In genomic region chr16:36561386-36562338, GRCm38 (mm10) we compare ENCODE assay signal across 8 mouse cellular contexts. TPM values are rescaled to one million over a fixed set of nuclear protein-coding genes. Genes with fewer than 3 reads are reported as not detected.
A peak's percentile ranks its signal among the peaks of the same experiment; 100 is the strongest.
DNase-seq lines count a peak whose midpoint lies in the region; ATAC-seq and TF ChIP-seq lines count a peak whose summit lies in the region.

Gene Casr (minus strand): TSS chr16:36562141.

- peaks cover 3 to 7% of the 10 kb centered on the region in 2 experiments; a peak in 3 of 4 replicates for H3K4me1 ChIP-seq in ES-E14 (ENCODE audit: control insufficient read depth in 2 of 2, insufficient read depth in 2 of 2, low read length in 2 of 2, poor library complexity in 1 of 2)
- H3K4me1 ChIP-seq in hindbrain, embryonic 12.5 days: peaks cover 12% of the 10 kb centered on the region
- H3K4me1 ChIP-seq in midbrain, embryonic 11.5 days (ENCODE audit: control insufficient read depth, insufficient read depth, low read length): peaks cover 4% of the 10 kb centered on the region; the same call in 1 of the 2 replicates

- peaks cover 16% of the 10 kb centered on the region for H3K27me3 ChIP-seq in hindbrain, embryonic 12.5 days
- peaks cover 10% of the 10 kb centered on the region; the same call in 1 of the 2 replicates for H3K27me3 ChIP-seq in midbrain, embryonic 11.5 days (ENCODE audit: control insufficient read depth, insufficient read depth, low read length)

- no peak for ATAC-seq in hindbrain, embryonic 12.5 days (ENCODE audit: low FRiP score)
- peak; percentile 57 for ATAC-seq in midbrain, embryonic 11.5 days (ENCODE audit: low FRiP score)

- H3K27ac ChIP-seq in ES-E14 (ENCODE audit: insufficient read depth, low read depth, low read length, poor library complexity, severe bottlenecking): no peak within 1 kb of the TSS
- H3K27ac ChIP-seq in hindbrain, embryonic 12.5 days: no peak within 1 kb of the TSS
- no peak within 1 kb of the TSS for H3K27ac ChIP-seq in midbrain, embryonic 11.5 days (ENCODE audit: low read depth, low read length)

- H3K36me3 ChIP-seq in ES-E14 (ENCODE audit: control insufficient read depth, insufficient read depth, low read length, poor library complexity, severe bottlenecking): no peaks in the 10 kb centered on the region
- no peaks in the 10 kb centered on the region for H3K36me3 ChIP-seq in hindbrain, embryonic 12.5 days
- no peaks in the 10 kb centered on the region for H3K36me3 ChIP-seq in midbrain, embryonic 11.5 days (ENCODE audit: control insufficient read depth, insufficient read depth, low read length)

- peak within 1 kb of the TSS; percentile 45 to 63 for H3K4me3 ChIP-seq in ES-E14 (ENCODE audit: insufficient read depth in 1 of 2, low read depth in 1 of 2, low read length in 2 of 2, poor library complexity in 1 of 2, severe bottlenecking in 1 of 2)
- peak within 1 kb of the TSS; percentile 41 for H3K4me3 ChIP-seq in hindbrain, embryonic 12.5 days
- H3K4me3 ChIP-seq in midbrain, embryonic 11.5 days (ENCODE audit: low read depth, low read length): peak within 1 kb of the TSS; percentile 40

- DNase-seq in cerebellum, postnatal 14 days: peak; percentile 6 to 17
- DNase-seq in cerebellum, adult 11-12 months: no peak
- DNase-seq in ES-E14 (ENCODE audit: low read depth, low spot score): no peak
- peak; percentile 92 for DNase-seq in midbrain, embryonic 11.5 days (ENCODE audit: low spot score, missing footprints)
- no peak for DNase-seq in adrenal gland, postnatal 10 days
- DNase-seq in urinary bladder, postnatal 10 days (ENCODE audit: low spot score): no peak
- DNase-seq in urinary bladder, postnatal 4 days (ENCODE audit: low spot score in 2 of 2): no peak

- peak within 1 kb of the TSS; percentile 86 for H3K4me2 ChIP-seq in hindbrain, embryonic 12.5 days (replicated peaks)
- peak within 1 kb of the TSS; percentile 92 for H3K4me2 ChIP-seq in midbrain, embryonic 11.5 days

- no peaks in the 10 kb centered on the region for H3K9me3 ChIP-seq in ES-E14 (ENCODE audit: control insufficient read depth, insufficient read depth, low read depth, low read length)
- H3K9me3 ChIP-seq in hindbrain, embryonic 12.5 days (replicated peaks): no peaks in the 10 kb centered on the region
- H3K9me3 ChIP-seq in midbrain, embryonic 11.5 days (ENCODE audit: control insufficient read depth, low read length): no peaks in the 10 kb centered on the region

- peak within 1 kb of the TSS; percentile 16; the same call in 1 of the 2 replicates for H3K9ac ChIP-seq in ES-E14 (ENCODE audit: insufficient read depth, low read depth, low read length, poor library complexity, severe bottlenecking)
- peak within 1 kb of the TSS; percentile 25; the same call in 1 of the 2 replicates for H3K9ac ChIP-seq in hindbrain, embryonic 12.5 days
- peak within 1 kb of the TSS; percentile 46 for H3K9ac ChIP-seq in midbrain, embryonic 11.5 days (ENCODE audit: low read length)

- in situ Hi-C loops in ES-E14 (cut with MboI; ENCODE audit: low sequenced_read_pairs in 2 of 2, unreplicated experiment in 2 of 2): no loop called here

- WGBS in hindbrain, embryonic 12.5 days: 2% methylated on average over 36 of the region's 36 CpGs
- WGBS in midbrain, embryonic 11.5 days: 2% methylated on average over 36 of the region's 36 CpGs

TF ChIP-seq in ES-E14, 5 proteins besides CTCF, POLR2A, EP300 and RAD21:
- no peak for TF ChIP-seq ZC3H11A (IDR thresholded peaks at IDR 0.05; ENCODE audit: borderline replicate concordance, low read depth, low read length)
- TF ChIP-seq CHD2 (IDR thresholded peaks at IDR 0.05; ENCODE audit: low read depth, low read length): no peak
- no peak for TF ChIP-seq ZNF384 (IDR thresholded peaks at IDR 0.05; ENCODE audit: low read depth, low read length)
- TF ChIP-seq HCFC1 (IDR thresholded peaks at IDR 0.05; ENCODE audit: borderline replicate concordance, insufficient read depth, low read length): no peak
- no peak for TF ChIP-seq MAFK (IDR thresholded peaks at IDR 0.05; ENCODE audit: insufficient read depth, low read depth, low read length)
TF ChIP-seq in ES-E14: peak in this region for 0.

RNA-seq across cellular contexts. Expression of gene Casr, which starts in this region (rescaled TPM):
- total RNA-seq in ES-E14 (2012; rRNA removed): 0.13 and 0.21 TPM in 2 replicates
- polyA plus RNA-seq in hindbrain, embryonic 12.5 days (2016; fragmentation: Nextera tagmentation; extraction: Ambion mirVana): 0.06 and 0.07 TPM in 2 replicates
- 0.20 TPM in 1 of 2 replicates, not detected in the other for polyA plus RNA-seq in midbrain, embryonic 11.5 days (2014; fragmentation: Nextera tagmentation; extraction: Ambion mirVana)
- under 1 TPM in 1 of 2 experiments, not detected in 1; 0.27 TPM for total RNA-seq in adrenal gland, postnatal 10 days (2021)

Comparison
In these comparisons a context has a peak if more than half of its experiments do, and no peak if none do; other contexts are left out.
1. DNase-seq: peak in cerebellum, postnatal 14 days (2 of 2); none in cerebellum, adult 11-12 months (single experiment), ES-E14 (single experiment), adrenal gland, postnatal 10 days (single experiment), urinary bladder, postnatal 10 days (single experiment) and urinary bladder, postnatal 4 days (0 of 2).
2. Peak in DNase-seq, ATAC-seq, H3K4me3 ChIP-seq, H3K9ac ChIP-seq and H3K4me2 ChIP-seq in midbrain, embryonic 11.5 days; RNA of the gene not detected or under 1 TPM.
3. Peak in every context shown above with its lines, with median percentiles within 50 percentile points of each other: H3K4me3 ChIP-seq and H3K9ac ChIP-seq.